Mouse (Mus musculus): ENCODE data around the gene Cmtr2. TPM values are rescaled to one million over a fixed set of nuclear protein-coding genes. Genes with fewer than 3 reads are reported as not detected.

Gene Cmtr2
- polyA plus RNA-seq (2017; shearing (Covaris generic)): 1 to 10 TPM; 5.3 to 8.7 TPM

GRCm38 (mm10) chr8:110215365-110215764, at the start of gene Cmtr2:
Gene Cmtr2 (plus strand): TSS chr8:110215665.

GRCm38 (mm10) chr8:110168046-110168445, 47.4 kb upstream of the Cmtr2 start, which contains the start of gene Calb2:
Gene Calb2 (minus strand): TSS chr8:110168210.

DNA sequence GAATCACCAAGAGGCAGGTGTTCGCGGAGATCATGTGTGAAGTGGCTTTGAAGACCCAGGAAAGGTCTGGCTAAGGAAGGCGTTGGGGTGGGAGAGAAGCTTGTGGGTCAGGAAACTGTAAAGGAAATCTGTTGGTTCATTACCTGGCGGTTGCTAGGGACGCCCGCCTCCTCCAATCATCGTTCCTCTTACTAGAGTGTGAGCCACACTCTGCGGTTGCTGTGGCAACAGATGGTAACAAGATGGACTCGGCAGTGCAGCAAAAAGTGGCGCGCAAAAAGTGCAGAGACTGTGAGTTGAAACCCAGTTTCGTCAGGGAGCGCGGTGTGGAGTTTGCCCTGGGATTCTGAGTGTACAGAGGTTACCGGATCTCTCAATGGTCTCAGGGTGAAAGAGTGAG, 51.3 kb downstream of the Cmtr2 start, which contains the start of gene Hydin:
Gene Hydin, plus strand, starts transcription at position 237 of the 400 bp plus-strand sequence.

Other genes starting within 250 kb of the Cmtr2 start
- under 1 TPM in 1 of 2 experiments, not detected in 1; 0.21 TPM for gene Tat, start 225.2 kb upstream of the Cmtr2 start, polyA plus RNA-seq (2017; shearing (Covaris generic))
- under 1 TPM; 0.12 to 0.41 TPM for gene Chst4, start 175.9 kb upstream of the Cmtr2 start, polyA plus RNA-seq (2017; shearing (Covaris generic))
- gene Zfp612, start 135.9 kb upstream of the Cmtr2 start, polyA plus RNA-seq (2017; shearing (Covaris generic)): 1 to 10 TPM in 1 of 2 experiments, under 1 TPM in 1; 0.50 to 2.3 TPM
- not detected for gene Gm21964, start 114.5 kb upstream of the Cmtr2 start, polyA plus RNA-seq (2017; shearing (Covaris generic))
- not detected for gene Gm17720, start 112.9 kb upstream of the Cmtr2 start, polyA plus RNA-seq (2017; shearing (Covaris generic))
- gene Calb2, start 47.5 kb upstream of the Cmtr2 start, polyA plus RNA-seq (2017; shearing (Covaris generic)): not detected
- gene Hydin, start 51.3 kb downstream of the Cmtr2 start, polyA plus RNA-seq (2017; shearing (Covaris generic)): under 1 TPM in 1 of 2 experiments, not detected in 1; 0.23 TPM

All from activated CD4-positive, CD25-positive, alpha-beta regulatory T cell (primary cell).